10 mouse cellular contexts compared by ENCODE assay signal in genomic region chr4:133314896-133315295, GRCm38 (mm10). TPM values are rescaled to one million over a fixed set of nuclear protein-coding genes. Genes with fewer than 3 reads are reported as not detected.
A peak's percentile ranks its signal among the peaks of the same experiment; 100 is the strongest.
DNase-seq lines count a peak whose midpoint lies in the region; ATAC-seq and TF ChIP-seq lines count a peak whose summit lies in the region.
"Had no signal": no experiment of that assay in that cellular context is flagged by ENCODE, and none has a peak within 500 bp of the region (broad histone marks: within the 10 kb centered on the region; RNA-seq: fewer than 3 reads in every experiment).

No protein-coding gene starts in this region.

- peak; percentile 99 for DNase-seq in liver, adult 2 months (ENCODE audit: extremely low read depth, low read depth, low spot score)
- DNase-seq in liver, embryonic 11.5 days (ENCODE audit: low spot score) = no peak
- peak; percentile 87 to 91 for DNase-seq in cerebellum, postnatal 14 days
- DNase-seq in kidney, adult 9 months = peak; percentile 95
- DNase-seq in testis, postnatal 14 days (ENCODE audit: low spot score) = peak; percentile 78
- DNase-seq: right cerebral cortex, postnatal 14 days had no signal

- peak; percentile 47; the same call in 1 of the 2 replicates for TF ChIP-seq CTCF in liver, adult 2 months (IDR thresholded peaks at IDR 0.05; ENCODE audit: low read depth, low read length)

- peaks cover 17% of the 10 kb centered on the region; the same call in 1 of the 2 replicates for H3K36me3 ChIP-seq in liver, adult 2 months (ENCODE audit: control insufficient read depth, insufficient read depth, low read length)
- H3K36me3 ChIP-seq in liver, embryonic 11.5 days (ENCODE audit: control insufficient read depth, insufficient read depth, low read length) = no peaks in the 10 kb centered on the region; the same call in 1 of the 2 replicates
- H3K36me3 ChIP-seq in forebrain, embryonic 12.5 days (replicated peaks) = peaks cover 11% of the 10 kb centered on the region
- peaks cover 5% of the 10 kb centered on the region; the same call in 1 of the 2 replicates for H3K36me3 ChIP-seq in midbrain, embryonic 16.5 days (ENCODE audit: control insufficient read depth, insufficient read depth, low read length)

- WGBS in liver, adult 2 months = 20% methylated on average over 8 of the region's 8 CpGs
- WGBS in liver, embryonic 11.5 days = 81% methylated on average over 8 of the region's 8 CpGs
- WGBS in forebrain, embryonic 12.5 days = 85% methylated on average over 8 of the region's 8 CpGs
- 83% methylated on average over 8 of the region's 8 CpGs for WGBS in midbrain, embryonic 16.5 days

- H3K4me2 ChIP-seq in liver, embryonic 11.5 days = no peak overlapping the region
- no peak overlapping the region for H3K4me2 ChIP-seq in forebrain, embryonic 12.5 days
- no peak overlapping the region for H3K4me2 ChIP-seq in midbrain, embryonic 16.5 days (ENCODE audit: low read length)
- H3K4me2 ChIP-seq: hindbrain, embryonic 15.5 days had no signal

- H3K4me3 ChIP-seq in liver, adult 2 months (ENCODE audit: insufficient read depth, low read depth, low read length) = no peak overlapping the region
- no peak overlapping the region for H3K4me3 ChIP-seq in liver, embryonic 11.5 days (ENCODE audit: low read depth, low read length)
- H3K4me3 ChIP-seq in forebrain, embryonic 12.5 days (replicated peaks) = no peak overlapping the region
- H3K4me3 ChIP-seq in midbrain, embryonic 16.5 days (ENCODE audit: low read depth, low read length) = no peak overlapping the region
- H3K4me3 ChIP-seq: hindbrain, embryonic 15.5 days had no signal

- H3K79me2 ChIP-seq in liver, adult 2 months (ENCODE audit: control insufficient read depth, insufficient read depth, low read length) = no peaks in the 10 kb centered on the region

- H3K9me3 ChIP-seq in liver, embryonic 11.5 days (ENCODE audit: control insufficient read depth, low read length) = no peaks in the 10 kb centered on the region
- no peaks in the 10 kb centered on the region for H3K9me3 ChIP-seq in forebrain, embryonic 12.5 days
- no peaks in the 10 kb centered on the region for H3K9me3 ChIP-seq in midbrain, embryonic 16.5 days (replicated peaks; ENCODE audit: control insufficient read depth, low read length, poor library complexity, severe bottlenecking)
- H3K9me3 ChIP-seq: G1E; hindbrain, embryonic 15.5 days had no signal

- no peak overlapping the region for H3K9ac ChIP-seq in liver, adult 2 months (ENCODE audit: low read depth, low read length)
- H3K9ac ChIP-seq in liver, embryonic 11.5 days (ENCODE audit: low read depth, low read length) = no peak overlapping the region
- H3K9ac ChIP-seq in forebrain, embryonic 12.5 days = no peak overlapping the region
- H3K9ac ChIP-seq in midbrain, embryonic 16.5 days (ENCODE audit: low read depth, low read length) = no peak overlapping the region
- H3K9ac ChIP-seq: hindbrain, embryonic 15.5 days had no signal

- TF ChIP-seq POLR2A in liver, adult 2 months (IDR thresholded peaks at IDR 0.05; ENCODE audit: extremely low read depth, insufficient read depth, low read length) = no peak

- no peaks in the 10 kb centered on the region for H3K27me3 ChIP-seq in liver, adult 2 months (ENCODE audit: control insufficient read depth, insufficient read depth, low read length)
- H3K27me3 ChIP-seq in liver, embryonic 11.5 days (replicated peaks; ENCODE audit: control insufficient read depth, insufficient read depth, low read length) = no peaks in the 10 kb centered on the region
- no peaks in the 10 kb centered on the region for H3K27me3 ChIP-seq in forebrain, embryonic 12.5 days
- H3K27me3 ChIP-seq in midbrain, embryonic 16.5 days (ENCODE audit: control insufficient read depth, insufficient read depth, low read depth, low read length) = no peaks in the 10 kb centered on the region
- H3K27me3 ChIP-seq: hindbrain, embryonic 15.5 days had no signal

- H3K4me1 ChIP-seq in liver, adult 2 months (ENCODE audit: control insufficient read depth, insufficient read depth, low read length) = peaks cover 6% of the 10 kb centered on the region; the same call in 1 of the 2 replicates
- no peaks in the 10 kb centered on the region for H3K4me1 ChIP-seq in liver, embryonic 11.5 days (replicated peaks; ENCODE audit: control insufficient read depth, insufficient read depth, low read length)
- H3K4me1 ChIP-seq in forebrain, embryonic 12.5 days = no peaks in the 10 kb centered on the region
- H3K4me1 ChIP-seq in midbrain, embryonic 16.5 days (ENCODE audit: control insufficient read depth, insufficient read depth, low read length) = no peaks in the 10 kb centered on the region
- H3K4me1 ChIP-seq: hindbrain, embryonic 15.5 days had no signal

- no peak for ATAC-seq in liver, embryonic 11.5 days (replicated peaks; ENCODE audit: low FRiP score)
- no peak for ATAC-seq in forebrain, embryonic 12.5 days (ENCODE audit: low FRiP score)
- no peak for ATAC-seq in midbrain, embryonic 16.5 days

- peak overlapping the region; percentile 57 for H3K27ac ChIP-seq in liver, adult 2 months (replicated peaks; ENCODE audit: insufficient read depth, low read depth, low read length)
- H3K27ac ChIP-seq in liver, embryonic 11.5 days (ENCODE audit: low read depth, low read length) = no peak overlapping the region
- H3K27ac ChIP-seq in forebrain, embryonic 12.5 days = no peak overlapping the region
- H3K27ac ChIP-seq in midbrain, embryonic 16.5 days (ENCODE audit: low read length) = no peak overlapping the region
- H3K27ac ChIP-seq: hindbrain, embryonic 15.5 days had no signal

RNA-seq across cellular contexts. Expression of gene Tmem222, which starts 37.3 kb away (rescaled TPM):
- 22.7 and 29.7 TPM in 2 replicates for total RNA-seq in liver, adult 2 months (2014; rRNA removed)
- 45.4 and 57.0 TPM in 2 replicates for polyA plus RNA-seq in liver, adult 2 months (2012; rRNA removed)
- 73.5 and 74.2 TPM in 2 replicates for polyA plus RNA-seq in liver, embryonic 11.5 days (2014; fragmentation: Nextera tagmentation; extraction: Ambion mirVana)
- 70.9 and 74.3 TPM in 2 replicates for polyA plus RNA-seq in forebrain, embryonic 12.5 days (2016; fragmentation: Nextera tagmentation; extraction: Ambion mirVana)
- polyA plus RNA-seq in midbrain, embryonic 16.5 days (2015; fragmentation: Nextera tagmentation; extraction: Ambion mirVana) = 111 and 121 TPM in 2 replicates

RNA-seq across cellular contexts. Expression of gene Wdtc1, which starts 38.4 kb away (rescaled TPM):
- 20.6 and 35.5 TPM in 2 replicates for total RNA-seq in liver, adult 2 months (2014; rRNA removed)
- polyA plus RNA-seq in liver, adult 2 months (2012; rRNA removed) = 83.3 and 105 TPM in 2 replicates
- polyA plus RNA-seq in liver, embryonic 11.5 days (2014; fragmentation: Nextera tagmentation; extraction: Ambion mirVana) = 14.0 and 14.5 TPM in 2 replicates
- 21.1 and 22.9 TPM in 2 replicates for polyA plus RNA-seq in forebrain, embryonic 12.5 days (2016; fragmentation: Nextera tagmentation; extraction: Ambion mirVana)
- 20.1 and 20.7 TPM in 2 replicates for polyA plus RNA-seq in midbrain, embryonic 16.5 days (2015; fragmentation: Nextera tagmentation; extraction: Ambion mirVana)

RNA-seq across cellular contexts. Expression of gene Sytl1, which starts 52.0 kb away (rescaled TPM):
- 4.2 and 5.1 TPM in 2 replicates for total RNA-seq in liver, adult 2 months (2014; rRNA removed)
- polyA plus RNA-seq in liver, adult 2 months (2012; rRNA removed) = 2.9 and 5.3 TPM in 2 replicates
- polyA plus RNA-seq in liver, embryonic 11.5 days (2014; fragmentation: Nextera tagmentation; extraction: Ambion mirVana) = 0.39 and 0.52 TPM in 2 replicates
- polyA plus RNA-seq in forebrain, embryonic 12.5 days (2016; fragmentation: Nextera tagmentation; extraction: Ambion mirVana) = 0.74 and 0.80 TPM in 2 replicates
- 0.16 and 0.25 TPM in 2 replicates for polyA plus RNA-seq in midbrain, embryonic 16.5 days (2015; fragmentation: Nextera tagmentation; extraction: Ambion mirVana)

RNA-seq across cellular contexts. Expression of gene Slc9a1, which starts 54.6 kb away (rescaled TPM):
- total RNA-seq in liver, adult 2 months (2014; rRNA removed) = 1.5 and 2.9 TPM in 2 replicates
- polyA plus RNA-seq in liver, adult 2 months (2012; rRNA removed) = 5.6 and 9.2 TPM in 2 replicates
- polyA plus RNA-seq in liver, embryonic 11.5 days (2014; fragmentation: Nextera tagmentation; extraction: Ambion mirVana) = 6.9 and 7.7 TPM in 2 replicates
- 7.2 and 8.3 TPM in 2 replicates for polyA plus RNA-seq in forebrain, embryonic 12.5 days (2016; fragmentation: Nextera tagmentation; extraction: Ambion mirVana)
- polyA plus RNA-seq in midbrain, embryonic 16.5 days (2015; fragmentation: Nextera tagmentation; extraction: Ambion mirVana) = 10.3 and 12.8 TPM in 2 replicates
